Mouse (Mus musculus): ENCODE results near the gene Atp8a2.

The Atp8a2 gene

DNA sequence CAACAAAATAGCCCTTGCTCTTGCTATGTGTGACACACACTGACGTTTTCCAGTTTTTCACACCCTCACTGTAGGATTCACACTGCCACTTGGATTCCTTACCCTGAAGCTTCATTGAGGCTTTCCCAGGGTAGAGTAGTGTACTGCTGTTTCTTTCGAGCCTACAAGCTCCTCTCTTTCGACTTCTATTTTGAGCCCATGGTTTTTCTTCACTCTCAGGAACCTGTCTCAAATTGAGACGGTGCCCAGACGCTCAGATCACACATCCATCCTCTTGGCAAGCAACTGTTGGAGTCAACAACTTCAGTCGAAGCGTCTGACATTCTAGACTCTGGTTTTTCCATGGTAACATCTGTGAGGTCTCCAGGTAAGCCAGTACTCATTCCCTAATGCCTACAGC is at the start of gene Atp8a2:
Gene Atp8a2 (minus strand): TSS at position 296 of the 400 bp plus-strand sequence.
- DNase-seq (ENCODE audit: low read depth, low spot score), result no peak

DNA sequence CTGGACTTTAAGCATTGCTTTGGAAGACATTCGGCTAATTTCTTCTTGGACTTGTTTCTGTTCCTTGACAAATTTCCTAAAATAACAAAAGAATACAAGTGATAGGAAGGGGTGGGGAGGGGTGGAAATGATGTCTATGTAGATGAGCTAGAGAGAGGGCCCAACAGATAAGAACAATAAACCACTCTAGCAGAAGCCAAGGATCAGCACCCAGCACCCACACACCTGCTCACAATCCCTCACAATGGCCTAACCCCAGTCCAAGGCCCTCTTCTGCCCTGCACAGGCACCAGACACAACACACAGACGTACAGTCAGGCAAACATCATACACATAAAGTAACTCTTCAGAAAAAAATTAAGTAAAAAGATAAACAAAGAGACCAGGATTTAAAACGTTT is 41.6 kb upstream of the Atp8a2 start:
- DNase-seq (ENCODE audit: low read depth, low spot score), result no peak

DNA sequence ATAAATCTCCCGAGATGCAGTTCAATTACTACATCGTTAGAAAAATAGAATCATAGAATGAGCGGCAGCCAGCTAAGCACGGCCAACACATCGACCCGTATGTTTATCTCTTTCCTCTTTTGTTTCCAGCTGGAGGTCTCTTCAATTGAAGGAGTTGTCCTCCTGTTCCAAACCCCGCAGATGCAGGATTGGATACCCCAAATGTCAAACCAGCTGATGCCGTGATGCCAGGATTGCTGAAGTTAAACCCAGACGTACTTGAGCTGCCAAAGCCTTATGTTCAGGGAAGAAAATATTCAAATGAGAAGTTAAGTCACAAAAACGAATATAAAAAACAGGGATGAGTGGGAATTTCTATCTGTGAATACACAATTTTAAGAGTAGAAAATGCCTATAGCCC is 22.9 kb upstream of the Atp8a2 start:
- no peak for DNase-seq (ENCODE audit: low read depth, low spot score)

DNA sequence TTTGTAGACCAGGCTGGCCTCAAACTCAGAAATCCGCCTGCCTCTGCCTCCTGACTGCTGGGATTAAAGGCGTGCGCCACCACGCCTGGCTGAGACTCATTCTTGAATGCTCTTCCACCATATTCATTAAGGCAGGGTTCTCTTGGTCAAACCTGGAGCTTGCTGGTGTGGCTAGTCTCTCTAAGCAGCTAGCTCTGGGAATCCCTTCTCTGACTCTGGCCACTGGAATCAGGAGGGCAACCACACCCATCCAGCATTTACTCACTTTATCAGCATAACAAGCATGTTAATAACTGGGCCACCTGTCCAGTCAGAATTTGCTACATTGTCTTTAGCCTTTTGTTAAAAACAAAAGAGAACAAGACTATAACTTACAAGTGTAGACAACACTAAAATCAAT is 20.6 kb upstream of the Atp8a2 start:
- no peak for DNase-seq (ENCODE audit: low read depth, low spot score)

DNA sequence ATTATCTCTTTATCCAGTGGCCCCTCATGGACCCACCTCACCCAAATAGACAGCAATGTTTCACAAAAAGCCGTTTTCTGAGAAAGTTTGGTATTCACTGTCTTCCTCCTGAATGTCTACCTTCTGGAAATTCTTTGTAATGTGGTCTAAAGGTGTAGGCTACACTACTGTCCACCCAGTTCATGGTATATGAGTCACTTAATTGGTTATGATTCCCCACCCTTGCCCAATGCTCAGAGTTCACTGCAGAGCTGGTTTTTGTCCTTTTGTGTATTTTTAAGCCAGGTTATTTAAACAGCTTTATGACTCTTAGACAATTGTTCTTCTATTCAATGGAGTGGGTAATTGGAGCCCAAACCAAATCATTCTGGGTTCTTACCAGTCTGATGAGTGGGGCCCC is 19.1 kb upstream of the Atp8a2 start:
- no peak for DNase-seq (ENCODE audit: low read depth, low spot score)

DNA sequence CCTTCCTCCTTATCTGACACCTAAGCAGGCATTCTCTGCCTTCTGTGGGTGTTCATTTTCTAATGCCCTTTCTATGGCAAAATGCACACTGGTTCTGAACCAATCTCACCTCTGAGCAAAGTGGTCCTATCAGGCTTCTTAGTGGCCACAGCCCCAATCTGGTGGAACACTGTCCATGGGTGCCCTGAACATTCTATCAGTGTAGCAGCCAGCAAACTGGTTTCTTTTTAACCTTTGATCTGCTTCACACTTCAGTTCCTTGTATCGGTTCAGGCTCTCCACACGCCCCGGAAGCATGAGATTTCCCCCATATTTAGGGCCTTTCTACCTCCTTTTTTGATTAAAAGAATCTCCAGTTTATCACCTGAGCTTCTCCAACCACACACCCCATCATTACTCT is 18.0 kb upstream of the Atp8a2 start:
- DNase-seq (ENCODE audit: low read depth, low spot score), result no peak

DNA sequence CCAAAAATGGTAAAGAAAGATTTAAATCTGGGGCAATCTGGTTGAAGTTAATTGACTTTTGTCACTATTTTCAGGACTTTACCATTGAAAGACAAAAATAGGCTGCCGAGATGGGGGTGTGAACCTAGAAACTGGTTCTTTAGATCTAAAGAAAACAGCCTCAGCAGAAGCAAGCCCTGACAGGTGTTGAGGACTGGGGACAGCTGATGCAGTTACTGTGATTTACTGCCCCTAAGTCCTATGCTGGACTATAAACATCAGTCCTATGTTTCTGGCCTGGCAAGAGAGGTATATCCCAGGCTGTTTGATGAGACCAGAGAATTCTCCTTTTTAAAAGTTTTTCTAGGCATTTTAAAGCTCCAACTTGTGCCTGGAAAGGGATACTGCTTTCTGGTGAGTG is 17.1 kb upstream of the Atp8a2 start:
- no peak for DNase-seq (ENCODE audit: low read depth, low spot score)

DNA sequence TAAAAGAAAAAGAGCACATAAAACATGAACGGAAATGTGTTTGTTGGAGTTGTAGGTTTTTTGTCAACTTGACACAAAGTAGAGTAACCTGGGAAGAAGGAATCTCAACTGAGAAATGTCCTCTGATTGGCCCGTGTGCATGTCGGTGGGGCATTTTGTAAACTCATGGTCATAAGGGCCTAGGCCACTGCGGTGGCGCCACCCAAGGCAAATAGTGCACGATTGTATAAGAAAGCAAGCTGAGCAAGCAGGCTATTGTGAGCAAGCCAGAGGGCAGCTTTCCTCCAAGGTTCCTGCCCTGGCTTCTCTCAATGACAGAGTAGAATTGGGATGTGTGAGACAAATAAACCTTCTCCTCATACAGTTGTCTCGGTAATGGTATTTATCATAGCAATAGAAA is 12.2 kb upstream of the Atp8a2 start:
- DNase-seq (ENCODE audit: low read depth, low spot score), result no peak

DNA sequence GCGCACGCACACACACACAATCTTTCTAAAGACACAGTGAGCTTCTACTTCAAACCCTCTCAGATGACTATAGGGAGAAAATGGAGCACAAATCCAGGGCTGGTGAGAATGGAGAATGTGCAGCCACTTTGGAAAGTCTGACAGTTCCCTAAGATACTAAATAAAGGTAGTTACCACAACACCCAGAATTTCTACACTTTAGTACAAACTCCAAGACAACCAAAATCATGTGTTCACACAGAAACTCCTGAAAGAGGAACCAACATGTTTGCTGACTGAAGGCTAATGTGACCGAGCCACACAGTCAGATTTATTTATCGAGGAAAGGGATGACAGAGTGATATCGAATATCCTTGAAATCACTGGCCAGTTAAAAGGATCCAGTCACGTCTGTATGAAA is 8.0 kb upstream of the Atp8a2 start:
- DNase-seq (ENCODE audit: low read depth, low spot score), result no peak

DNA sequence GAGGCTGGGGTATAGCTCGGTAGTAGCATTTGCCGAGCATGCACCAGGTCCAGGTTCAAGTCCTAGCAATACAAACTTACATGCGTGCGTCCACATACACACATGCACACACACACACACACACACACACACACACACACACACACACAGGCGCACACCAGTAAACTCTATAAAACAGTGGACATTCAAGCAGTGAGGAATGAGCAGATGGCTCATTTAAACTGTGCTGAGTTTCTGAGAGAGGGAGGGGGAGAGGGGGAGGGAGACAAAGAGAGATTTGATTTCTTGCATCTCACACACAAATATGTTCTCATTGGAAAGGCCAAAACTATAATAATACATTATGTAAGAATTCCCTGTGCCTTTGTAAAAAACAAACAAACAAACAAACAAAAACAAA is 980 bp downstream of the Atp8a2 start:
- DNase-seq (ENCODE audit: low read depth, low spot score), result no peak

DNA sequence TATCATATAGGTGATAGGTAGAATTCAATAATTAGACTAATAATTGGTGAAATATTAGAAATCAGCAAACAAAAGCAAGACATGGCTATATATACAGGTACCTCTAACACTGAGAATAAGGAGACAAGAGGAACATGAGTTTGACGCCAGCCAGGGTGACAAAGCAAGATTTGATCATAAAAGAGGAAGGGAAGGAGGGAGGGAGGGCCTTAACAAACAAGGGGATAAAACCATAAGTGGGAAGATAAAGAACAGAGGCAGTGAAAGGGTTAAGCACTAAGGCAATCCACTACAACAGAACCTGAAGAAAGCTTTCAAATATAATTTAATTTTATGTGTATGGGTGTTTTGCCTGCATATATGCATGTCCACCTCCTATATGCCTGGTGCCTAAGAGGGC is 2.4 kb downstream of the Atp8a2 start:
- DNase-seq (ENCODE audit: low read depth, low spot score), result no peak

DNA sequence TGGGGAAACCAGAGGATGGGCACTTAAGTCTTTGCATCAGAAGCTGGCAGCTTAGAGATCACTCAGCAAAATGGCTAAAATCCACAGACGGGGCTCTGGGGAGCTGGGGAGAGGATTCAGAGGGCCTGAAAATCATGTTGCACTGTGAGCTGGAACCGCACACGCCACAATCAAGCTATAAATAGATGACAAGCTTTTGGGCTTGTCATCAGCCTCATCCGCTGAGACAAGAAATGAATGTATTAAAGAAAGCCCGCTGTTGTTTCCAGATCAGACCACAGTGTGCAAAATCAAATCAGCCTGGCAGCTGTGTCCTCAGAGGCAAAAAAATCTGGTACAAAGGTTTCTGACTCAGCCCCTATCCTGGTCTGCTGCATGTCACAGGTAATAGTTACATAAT is 7.2 kb downstream of the Atp8a2 start:
- DNase-seq (ENCODE audit: low read depth, low spot score), result peak; percentile 12

DNA sequence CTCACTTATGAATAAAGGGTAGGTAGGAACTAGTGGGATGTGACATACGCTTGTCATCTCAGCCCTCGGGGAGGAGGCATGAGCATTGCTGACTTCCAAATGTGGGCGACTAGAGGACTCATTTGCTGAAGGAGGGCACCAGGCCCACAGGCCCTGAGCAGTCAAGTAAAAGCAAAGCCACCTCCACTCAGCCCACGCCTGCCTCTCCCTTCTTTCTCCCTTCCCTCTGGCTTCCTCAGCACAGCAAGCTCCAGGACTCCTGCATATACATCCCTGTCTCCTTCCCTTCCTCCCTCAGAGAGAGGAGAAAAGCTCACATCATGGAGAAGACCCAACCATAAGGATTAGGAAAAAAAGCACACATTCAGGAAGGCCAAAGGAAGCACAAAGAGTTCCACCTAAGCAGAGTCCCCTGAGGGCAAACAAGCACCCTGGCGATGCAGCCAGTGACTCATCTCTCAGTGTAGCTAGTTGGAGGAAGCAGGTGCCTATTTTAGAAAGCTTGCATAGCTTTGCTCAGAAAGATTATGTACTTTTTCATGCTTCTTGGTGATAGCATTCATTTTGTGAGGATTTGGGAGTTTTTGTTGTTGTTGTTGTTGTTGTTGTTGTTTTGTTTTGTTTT is 8.7 kb downstream of the Atp8a2 start:
- peak; percentile 50 for DNase-seq (ENCODE audit: low read depth, low spot score)

DNA sequence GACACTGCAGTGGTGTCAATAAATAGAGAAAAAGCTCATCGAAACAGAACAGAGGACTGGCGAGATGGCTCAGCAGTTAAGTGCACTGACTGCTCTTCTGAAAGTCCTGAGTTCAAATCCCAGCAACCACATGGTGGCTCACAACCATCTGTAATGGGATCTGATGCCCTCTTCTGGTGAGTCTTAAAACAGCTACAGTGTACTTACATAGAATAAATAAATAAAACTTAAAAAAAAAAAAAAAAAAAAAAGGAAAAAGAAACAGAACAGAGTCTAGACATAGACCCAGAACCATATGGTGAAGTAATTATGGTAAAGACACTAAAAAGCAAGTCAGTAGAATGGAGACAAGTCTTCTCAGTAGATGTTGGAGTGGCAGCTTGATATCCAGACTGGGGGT is 15.7 kb downstream of the Atp8a2 start:
- DNase-seq (ENCODE audit: low read depth, low spot score), result no peak

DNA sequence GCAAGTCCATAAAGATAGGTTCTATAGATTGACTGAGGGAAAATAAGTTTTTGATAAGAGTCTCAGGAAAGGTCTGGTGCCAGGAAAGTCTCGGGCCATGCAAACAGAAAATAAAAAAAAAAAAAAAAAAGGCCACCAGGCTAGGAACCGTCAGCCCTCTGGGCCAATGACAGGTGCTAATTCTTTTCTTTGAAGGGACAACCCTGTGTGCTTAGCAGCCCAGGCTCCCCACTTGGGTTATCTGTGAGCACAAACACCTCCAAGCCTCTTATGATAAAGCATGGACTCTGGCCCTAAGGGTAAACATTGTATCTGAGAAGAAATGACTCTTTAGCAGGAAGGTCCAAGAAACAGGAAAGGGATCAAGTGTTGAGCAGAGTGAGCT is 18.4 kb downstream of the Atp8a2 start:
- DNase-seq (ENCODE audit: low read depth, low spot score), result no peak

DNA sequence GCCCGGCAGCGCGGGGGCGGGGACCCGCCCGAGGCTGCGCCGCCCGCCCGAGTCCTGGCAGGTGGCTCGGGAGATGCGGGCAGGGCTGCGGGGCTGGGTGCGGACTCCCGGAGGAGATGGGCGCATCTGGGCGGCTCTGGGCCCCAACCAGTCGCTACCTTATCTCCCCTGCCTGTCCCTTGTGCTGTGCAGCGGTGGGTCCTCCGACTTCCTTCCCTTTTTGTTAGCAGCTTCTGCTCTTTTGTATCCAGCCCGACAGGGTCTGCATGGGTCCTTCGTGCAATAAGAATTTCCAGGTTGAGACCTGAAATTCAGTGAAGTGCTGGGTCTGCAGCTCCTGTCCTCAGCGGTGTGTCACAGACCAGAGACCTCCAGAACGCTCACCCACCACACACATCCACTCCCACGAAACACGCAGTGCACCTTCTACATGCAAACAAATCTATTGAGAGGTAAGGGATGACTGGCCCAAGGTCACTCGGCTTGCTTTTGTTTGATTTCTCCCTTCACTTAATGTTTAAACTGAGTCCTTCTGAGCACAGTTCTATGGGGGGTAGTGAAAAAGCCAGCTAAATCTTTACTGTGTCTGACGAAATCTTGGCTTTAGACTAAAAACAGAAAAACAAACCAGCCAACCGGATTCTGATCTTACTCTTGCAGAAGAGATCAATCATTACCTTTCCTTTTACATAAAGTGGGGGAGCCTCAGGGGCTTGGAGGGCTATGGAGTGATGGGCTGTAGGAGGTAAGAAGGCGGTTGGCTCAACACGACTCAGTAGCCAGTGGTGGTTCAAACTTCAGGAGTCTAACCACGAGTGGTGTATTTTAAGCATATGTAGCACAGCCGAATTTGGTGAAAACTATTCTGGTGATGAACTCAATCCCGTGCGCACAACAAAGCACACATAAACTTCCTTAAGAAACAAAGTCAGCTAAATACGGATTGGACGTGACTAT is 19.1 kb downstream of the Atp8a2 start:
- DNase-seq (ENCODE audit: low read depth, low spot score), result no peak

DNA sequence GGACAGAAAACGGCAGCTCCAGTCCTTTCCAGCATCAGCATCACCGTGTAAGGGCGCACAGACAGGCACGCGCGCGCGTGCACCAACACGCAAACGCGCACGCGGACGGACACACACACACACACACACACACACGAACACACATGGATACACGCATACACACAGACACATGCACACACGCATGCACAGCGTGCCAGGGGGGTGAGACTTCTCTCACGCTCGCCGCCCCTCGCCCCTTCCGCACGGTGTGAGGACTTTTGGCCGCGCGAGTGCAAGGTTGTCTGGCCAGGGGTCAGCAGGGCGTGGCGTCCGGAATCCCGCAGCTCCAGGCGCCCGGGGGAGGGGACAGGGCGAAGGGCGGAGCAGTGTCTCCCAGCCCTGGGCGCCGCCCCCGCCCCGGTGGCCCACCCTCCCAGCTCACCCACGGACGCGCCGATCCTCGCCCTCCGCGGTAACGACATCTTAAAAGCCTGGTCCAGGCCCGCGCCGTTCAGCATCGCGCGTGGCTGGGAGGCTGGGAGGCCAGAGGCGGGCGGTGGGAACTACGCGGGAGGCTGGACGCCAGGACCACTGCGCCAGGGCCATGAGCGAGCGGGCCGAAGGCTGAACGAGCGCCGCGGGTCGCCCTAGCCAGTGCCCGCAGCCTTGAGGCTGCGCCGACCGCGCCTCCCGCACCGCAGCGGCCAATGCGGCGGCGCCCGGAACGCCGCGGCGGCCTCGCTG is 19.9 kb downstream of the Atp8a2 start:
- DNase-seq (ENCODE audit: low read depth, low spot score), result no peak

DNA sequence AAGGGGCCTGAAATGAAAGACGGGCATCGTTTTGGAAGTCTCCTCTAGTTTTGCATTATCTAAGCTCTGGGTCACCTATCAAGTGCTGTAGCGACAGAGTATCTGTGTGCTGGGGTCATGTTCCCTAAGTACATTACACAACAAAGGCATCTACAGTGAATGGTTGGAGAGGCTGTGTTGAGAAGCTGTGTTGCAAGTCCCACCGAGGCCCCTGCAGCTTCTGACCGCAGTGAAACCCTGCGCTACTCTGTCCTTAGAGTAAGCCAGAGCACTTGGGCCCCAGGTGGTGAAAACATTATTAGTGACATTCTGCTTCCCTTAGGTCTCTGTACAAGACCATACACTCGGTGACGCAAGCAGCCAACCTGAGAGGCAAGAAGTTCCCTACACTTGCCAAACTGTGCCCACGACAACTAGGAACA is 20.5 kb downstream of the Atp8a2 start:
- DNase-seq (ENCODE audit: low read depth, low spot score), result no peak

DNA sequence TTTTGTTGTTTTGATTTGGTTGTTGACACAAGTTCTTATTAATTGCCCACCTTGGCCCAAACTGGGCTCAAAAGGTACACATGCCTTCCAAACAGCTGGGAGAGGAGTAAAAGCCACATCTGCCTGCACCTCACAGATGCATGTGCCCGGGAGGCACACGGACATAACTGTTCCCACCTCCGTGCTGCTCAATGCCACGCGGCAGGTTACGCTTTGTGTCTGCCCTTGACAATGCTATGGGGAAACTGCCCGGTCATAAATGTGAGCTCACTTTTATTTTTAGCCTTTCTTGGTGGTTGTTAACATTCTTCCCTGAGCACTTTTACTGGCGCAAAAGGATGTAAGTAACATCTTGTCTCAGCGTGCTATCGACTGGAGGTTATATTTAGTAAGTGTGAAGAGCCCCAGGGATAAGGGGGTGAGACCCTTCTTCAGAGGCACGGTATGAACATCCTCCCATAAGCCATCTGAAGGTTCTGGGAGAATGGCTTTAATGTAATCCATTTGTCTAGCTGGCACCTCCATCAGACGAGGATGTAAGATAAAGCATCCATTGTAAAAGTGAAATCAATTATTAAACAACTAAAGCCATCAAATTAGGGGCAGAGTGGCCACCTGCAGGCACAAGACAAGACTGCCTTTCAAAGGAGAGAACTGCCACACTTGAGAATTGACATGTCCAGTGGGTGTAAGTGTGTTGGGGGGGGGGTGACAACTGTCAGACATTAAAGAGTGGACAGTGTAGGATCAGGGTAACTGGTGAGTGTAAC is 24.5 kb downstream of the Atp8a2 start:
- DNase-seq (ENCODE audit: low read depth, low spot score), result no peak

DNA sequence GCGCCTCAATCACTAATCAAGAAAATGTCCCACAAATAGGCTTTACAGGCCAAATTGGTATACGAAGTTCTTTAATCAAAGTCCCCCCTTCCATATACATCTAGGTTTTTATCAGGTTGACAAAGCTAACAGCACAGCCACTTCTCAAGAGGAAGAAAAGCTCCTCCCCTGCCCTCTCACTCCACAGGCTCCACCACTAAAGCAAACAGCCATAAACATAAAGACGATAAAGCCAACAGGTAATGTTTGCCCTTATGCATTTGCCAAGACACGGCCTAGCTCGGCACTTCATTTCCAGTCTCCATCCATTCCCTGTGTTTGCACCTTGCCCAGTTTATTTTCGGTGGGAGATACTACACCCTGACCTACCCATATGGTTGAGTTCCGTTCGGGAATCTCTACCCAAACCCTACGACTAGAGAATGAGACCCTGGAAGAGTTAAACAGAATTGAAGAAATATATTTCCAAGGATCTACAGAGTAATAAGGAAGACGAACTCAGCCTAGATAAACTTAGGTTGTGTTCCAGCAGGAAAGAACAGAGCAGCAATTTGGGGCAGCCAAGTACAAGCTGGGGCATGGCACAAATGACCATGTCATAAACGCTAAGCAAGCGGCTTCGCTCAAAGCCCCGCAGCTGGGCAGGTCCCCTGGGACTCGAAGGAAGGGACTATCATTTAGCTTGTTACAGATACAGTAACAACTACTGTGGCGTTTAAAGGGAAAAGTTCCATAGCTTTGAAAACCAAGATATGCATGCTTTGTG is 26.0 kb downstream of the Atp8a2 start:
- no peak for DNase-seq (ENCODE audit: low read depth, low spot score)

DNA sequence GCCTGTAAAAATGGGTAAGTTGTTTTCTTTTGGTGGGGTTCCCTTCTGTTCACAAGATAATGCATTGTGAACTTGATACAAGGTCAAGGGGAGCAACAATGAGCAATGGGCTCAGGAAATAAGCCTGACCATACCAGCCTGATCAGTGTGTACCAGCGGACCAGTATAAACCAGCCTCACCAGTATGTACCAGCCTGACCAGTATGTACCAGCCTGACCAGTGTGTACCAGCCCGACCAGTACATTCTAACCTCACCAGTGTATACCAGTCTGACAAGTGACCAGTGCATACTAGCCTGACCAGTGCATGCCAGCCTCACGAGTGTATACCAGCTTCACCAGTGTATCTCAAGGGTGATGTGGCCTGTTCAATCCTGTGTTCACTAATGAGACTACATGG is 33.6 kb downstream of the Atp8a2 start:
- DNase-seq (ENCODE audit: low read depth, low spot score), result no peak
